Mouse (Mus musculus): ENCODE data around the gene Efhc1. TPM values are rescaled to one million over a fixed set of nuclear protein-coding genes. Genes with fewer than 3 reads are reported as not detected.

Efhc1 gene
- polyA plus RNA-seq, 1 experiment from 2014 or later = 2.5 TPM

- H3K4me2 ChIP-seq = no peak overlapping the region
- H3K4me1 ChIP-seq (ENCODE audit: control insufficient read depth, insufficient read depth, low read length) = no peaks in the 10 kb centered on the region
- WGBS = 79% methylated on average over 9 of the region's 9 CpGs
- no peaks in the 10 kb centered on the region for H3K36me3 ChIP-seq (ENCODE audit: control insufficient read depth, insufficient read depth, low read length)
- no peaks in the 10 kb centered on the region for H3K9me3 ChIP-seq (ENCODE audit: control insufficient read depth, low read length)
- no peak overlapping the region for H3K4me3 ChIP-seq (ENCODE audit: low read depth, low read length)
- H3K27ac ChIP-seq (ENCODE audit: low read depth, low read length) = no peak overlapping the region
- H3K9ac ChIP-seq (ENCODE audit: low read length) = no peak overlapping the region
- DNase-seq (ENCODE audit: low spot score, missing footprints) (no peak), ATAC-seq (ENCODE audit: low FRiP score) (no peak)
- no peaks in the 10 kb centered on the region for H3K27me3 ChIP-seq (ENCODE audit: control insufficient read depth, insufficient read depth, low read length)
Observed at GRCm38 (mm10) chr1:20974341-20975135, 23.1 kb downstream of the Efhc1 start.

GRCm38 (mm10) chr1:20980553-20980952 lies 29.1 kb downstream of the Efhc1 start:
- WGBS = 39% methylated on average over 1 of the region's 1 CpGs
- H3K4me2 ChIP-seq = no peak overlapping the region
- no peak overlapping the region for H3K9ac ChIP-seq (ENCODE audit: low read length)
- DNase-seq (ENCODE audit: low spot score, missing footprints) = no peak
- H3K9me3 ChIP-seq (ENCODE audit: control insufficient read depth, low read length) = no peaks in the 10 kb centered on the region
- H3K27ac ChIP-seq (ENCODE audit: low read depth, low read length) = no peak overlapping the region
- no peaks in the 10 kb centered on the region for H3K27me3 ChIP-seq (ENCODE audit: control insufficient read depth, insufficient read depth, low read length)
- peak; percentile 67; the same call in 1 of the 2 replicates for ATAC-seq (ENCODE audit: low FRiP score)
- H3K36me3 ChIP-seq (ENCODE audit: control insufficient read depth, insufficient read depth, low read length) = no peaks in the 10 kb centered on the region
- H3K4me1 ChIP-seq (ENCODE audit: control insufficient read depth, insufficient read depth, low read length) = no peaks in the 10 kb centered on the region
- no peak overlapping the region for H3K4me3 ChIP-seq (ENCODE audit: low read depth, low read length)

GRCm38 (mm10) chr1:20981764-20982163 lies 30.3 kb downstream of the Efhc1 start:
- H3K27me3 ChIP-seq (ENCODE audit: control insufficient read depth, insufficient read depth, low read length) = no peaks in the 10 kb centered on the region
- no peak overlapping the region for H3K4me2 ChIP-seq
- H3K27ac ChIP-seq (ENCODE audit: low read depth, low read length) = no peak overlapping the region
- DNase-seq (ENCODE audit: low spot score, missing footprints) (no peak), ATAC-seq (ENCODE audit: low FRiP score) (no peak)
- no peak overlapping the region for H3K9ac ChIP-seq (ENCODE audit: low read length)
- no peaks in the 10 kb centered on the region for H3K36me3 ChIP-seq (ENCODE audit: control insufficient read depth, insufficient read depth, low read length)
- H3K4me1 ChIP-seq (ENCODE audit: control insufficient read depth, insufficient read depth, low read length) = no peaks in the 10 kb centered on the region
- H3K9me3 ChIP-seq (ENCODE audit: control insufficient read depth, low read length) = no peaks in the 10 kb centered on the region
- H3K4me3 ChIP-seq (ENCODE audit: low read depth, low read length) = no peak overlapping the region
- 90% methylated on average over 6 of the region's 6 CpGs for WGBS

- Histone ChIP-seq H3K4me2 (no peak overlapping the region), H3K9me3 (ENCODE audit: control insufficient read depth, low read length) (no peaks in the 10 kb centered on the region), H3K9ac (ENCODE audit: low read length) (no peak overlapping the region), H3K4me1 (ENCODE audit: control insufficient read depth, insufficient read depth, low read length) (no peaks in the 10 kb centered on the region), H3K27ac (ENCODE audit: low read depth, low read length) (no peak overlapping the region), H3K4me3 (ENCODE audit: low read depth, low read length) (no peak overlapping the region), H3K36me3 (ENCODE audit: control insufficient read depth, insufficient read depth, low read length) (no peaks in the 10 kb centered on the region), H3K27me3 (ENCODE audit: control insufficient read depth, insufficient read depth, low read length) (no peaks in the 10 kb centered on the region)
- ATAC-seq (ENCODE audit: low FRiP score) = no peak
- DNase-seq (ENCODE audit: low spot score, missing footprints) = no peak
- 79% methylated on average over 2 of the region's 2 CpGs for WGBS
Observed at GRCm38 (mm10) chr1:20984103-20984502, 32.7 kb downstream of the Efhc1 start.

GRCm38 (mm10) chr1:20984582-20984981 lies 33.2 kb downstream of the Efhc1 start:
- Histone ChIP-seq H3K36me3 (ENCODE audit: control insufficient read depth, insufficient read depth, low read length) (no peaks in the 10 kb centered on the region), H3K27ac (ENCODE audit: low read depth, low read length) (no peak overlapping the region), H3K4me3 (ENCODE audit: low read depth, low read length) (no peak overlapping the region), H3K27me3 (ENCODE audit: control insufficient read depth, insufficient read depth, low read length) (no peaks in the 10 kb centered on the region), H3K4me1 (ENCODE audit: control insufficient read depth, insufficient read depth, low read length) (no peaks in the 10 kb centered on the region), H3K9me3 (ENCODE audit: control insufficient read depth, low read length) (no peaks in the 10 kb centered on the region), H3K4me2 (no peak overlapping the region), H3K9ac (ENCODE audit: low read length) (no peak overlapping the region)
- DNase-seq (ENCODE audit: low spot score, missing footprints) (no peak), ATAC-seq (ENCODE audit: low FRiP score) (peak; percentile 39; the same call in 1 of the 2 replicates)
- WGBS = 71% methylated on average over 4 of the region's 4 CpGs

- H3K4me3 ChIP-seq (ENCODE audit: low read depth, low read length) = no peak overlapping the region
- 74% methylated on average over 10 of the region's 10 CpGs for whole genome bisulfite sequencing
- no peaks in the 10 kb centered on the region for H3K4me1 ChIP-seq (ENCODE audit: control insufficient read depth, insufficient read depth, low read length)
- no peak overlapping the region for H3K27ac ChIP-seq (ENCODE audit: low read depth, low read length)
- H3K27me3 ChIP-seq (ENCODE audit: control insufficient read depth, insufficient read depth, low read length) = no peaks in the 10 kb centered on the region
- no peaks in the 10 kb centered on the region for H3K9me3 ChIP-seq (ENCODE audit: control insufficient read depth, low read length)
- ATAC-seq (ENCODE audit: low FRiP score) = peak; percentile 53; the same call in 1 of the 2 replicates
- no peaks in the 10 kb centered on the region for H3K36me3 ChIP-seq (ENCODE audit: control insufficient read depth, insufficient read depth, low read length)
- no peak overlapping the region for H3K4me2 ChIP-seq
- H3K9ac ChIP-seq (ENCODE audit: low read length) = no peak overlapping the region
- DNase-seq (ENCODE audit: low spot score, missing footprints) = no peak
Observed at GRCm38 (mm10) chr1:20986378-20987056, 35.1 kb downstream of the Efhc1 start.

GRCm38 (mm10) chr1:20989461-20990083 lies 38.1 kb downstream of the Efhc1 start:
- Histone ChIP-seq H3K4me2 (no peak overlapping the region), H3K27me3 (ENCODE audit: control insufficient read depth, insufficient read depth, low read length) (no peaks in the 10 kb centered on the region), H3K4me1 (ENCODE audit: control insufficient read depth, insufficient read depth, low read length) (no peaks in the 10 kb centered on the region), H3K9me3 (ENCODE audit: control insufficient read depth, low read length) (no peaks in the 10 kb centered on the region), H3K27ac (ENCODE audit: low read depth, low read length) (no peak overlapping the region), H3K9ac (ENCODE audit: low read length) (no peak overlapping the region), H3K36me3 (ENCODE audit: control insufficient read depth, insufficient read depth, low read length) (no peaks in the 10 kb centered on the region), H3K4me3 (ENCODE audit: low read depth, low read length) (no peak overlapping the region)
- DNase-seq (ENCODE audit: low spot score, missing footprints) (no peak), ATAC-seq (ENCODE audit: low FRiP score) (no peak)
- WGBS = 89% methylated on average over 11 of the region's 11 CpGs

GRCm38 (mm10) chr1:20993690-20994089 lies 42.3 kb downstream of the Efhc1 start:
- DNase-seq (ENCODE audit: low spot score, missing footprints) = no peak
- Histone ChIP-seq H3K27me3 (ENCODE audit: control insufficient read depth, insufficient read depth, low read length) (no peaks in the 10 kb centered on the region), H3K9me3 (ENCODE audit: control insufficient read depth, low read length) (no peaks in the 10 kb centered on the region), H3K27ac (ENCODE audit: low read depth, low read length) (no peak overlapping the region), H3K9ac (ENCODE audit: low read length) (no peak overlapping the region), H3K36me3 (ENCODE audit: control insufficient read depth, insufficient read depth, low read length) (no peaks in the 10 kb centered on the region), H3K4me2 (no peak overlapping the region), H3K4me1 (ENCODE audit: control insufficient read depth, insufficient read depth, low read length) (peaks cover 6% of the 10 kb centered on the region), H3K4me3 (ENCODE audit: low read depth, low read length) (no peak overlapping the region)
- 85% methylated on average over 3 of the region's 3 CpGs for WGBS
- no peak for ATAC-seq (ENCODE audit: low FRiP score)

GRCm38 (mm10) chr1:20994338-20994737 lies 42.9 kb downstream of the Efhc1 start:
- no peak overlapping the region for H3K27ac ChIP-seq (ENCODE audit: low read depth, low read length)
- no peak for ATAC-seq (ENCODE audit: low FRiP score)
- no peaks in the 10 kb centered on the region for H3K9me3 ChIP-seq (ENCODE audit: control insufficient read depth, low read length)
- WGBS = 94% methylated on average over 5 of the region's 5 CpGs
- H3K36me3 ChIP-seq (ENCODE audit: control insufficient read depth, insufficient read depth, low read length) = no peaks in the 10 kb centered on the region
- peaks cover 6% of the 10 kb centered on the region for H3K4me1 ChIP-seq (ENCODE audit: control insufficient read depth, insufficient read depth, low read length)
- DNase-seq (ENCODE audit: low spot score, missing footprints) = no peak
- H3K4me3 ChIP-seq (ENCODE audit: low read depth, low read length) = no peak overlapping the region
- no peaks in the 10 kb centered on the region for H3K27me3 ChIP-seq (ENCODE audit: control insufficient read depth, insufficient read depth, low read length)
- no peak overlapping the region for H3K9ac ChIP-seq (ENCODE audit: low read length)
- H3K4me2 ChIP-seq = no peak overlapping the region
